Mouse (Mus musculus) neural tube, embryonic 15.5 days (tissue): ENCODE measurements at regions not wholly inside any gene's neighbourhood (a gene's known extent, or its start where the extent isn't known, plus 50 kb on each side); places are given as distances from the start of the nearest gene placed in this dataset.
A peak's percentile ranks its signal among the peaks of the same experiment; 100 is the strongest.

Experiments used
- ATAC-seq: fragments of 200-750 bp; cut with Nextera tagmentation; 2 replicates; pipeline ENCODE4 v1.8.0; 2017; ENCODE audit warnings: mild to moderate bottlenecking, moderate TSS enrichment, moderate library complexity; ENCODE audit not compliant: low FRiP score
- H3K27ac ChIP-seq: fragments of 300-500 bp; sonication (generic); replicated peaks from 2 replicates; pipeline ENCODE4 v1.5.1; 2015; ENCODE audit warnings: mild to moderate bottlenecking, inconsistent platforms
- H3K27me3 ChIP-seq: fragments of 300-500 bp; sonication (generic); replicated peaks from 2 replicates; pipeline ENCODE4 v1.6.1; 2015; ENCODE audit warnings: inconsistent platforms
- H3K36me3 ChIP-seq: fragments of 300-500 bp; sonication (generic); 2 replicates; pipeline ENCODE4 v1.6.1; 2015; ENCODE audit warnings: inconsistent platforms
- H3K4me1 ChIP-seq: fragments of 300-500 bp; sonication (generic); 2 replicates; pipeline ENCODE4 v1.6.1; 2015; ENCODE audit warnings: inconsistent platforms
- H3K4me2 ChIP-seq: fragments of 300-500 bp; sonication (generic); 2 replicates; pipeline ENCODE4 v1.6.1; 2015; ENCODE audit warnings: inconsistent platforms, mild to moderate bottlenecking, moderate library complexity
- H3K4me3 ChIP-seq: fragments of 300-500 bp; sonication (generic); replicated peaks from 2 replicates; pipeline ENCODE4 v1.5.1; 2015; ENCODE audit warnings: mild to moderate bottlenecking, inconsistent platforms
- H3K9ac ChIP-seq: fragments of 300-500 bp; sonication (generic); replicated peaks from 2 replicates; pipeline ENCODE4 v1.6.1; 2015; ENCODE audit warnings: mild to moderate bottlenecking, inconsistent platforms
- H3K9me3 ChIP-seq: fragments of 300-500 bp; sonication (generic); replicated peaks from 2 replicates; pipeline ENCODE4 v1.6.1; 2016; ENCODE audit warnings: inconsistent platforms
- WGBS: fragments of 180-500 bp; shearing (Covaris S2); methylation state at CpG from one replicate; pipeline ENCODE4 v1.1.7; 2015; ENCODE audit warnings: mixed read lengths; 5-methylcytosine and 5-hydroxymethylcytosine counted together

DNA sequence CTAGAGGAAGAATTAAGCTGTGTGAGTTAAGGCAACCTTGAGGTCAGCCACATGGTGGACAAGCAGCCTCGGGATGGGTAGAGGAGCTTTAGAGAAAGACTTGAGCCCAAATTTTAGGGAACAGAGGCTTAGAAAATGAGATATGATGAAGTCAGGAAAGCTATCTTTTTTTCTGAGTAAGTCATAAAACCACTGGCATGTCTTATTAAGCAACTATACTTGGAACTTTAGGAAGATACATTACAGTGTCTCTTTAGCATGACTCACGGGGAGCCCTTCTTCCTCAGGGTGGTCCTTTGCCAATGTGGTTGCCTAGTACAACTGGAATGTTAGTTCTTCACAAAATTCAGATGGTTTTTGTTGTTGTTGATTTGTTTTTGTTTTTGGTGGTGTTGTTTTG is 992.1 kb upstream of the Tmprss15 start:
- WGBS = 89% methylated on average over 2 of the region's 2 CpGs
- ATAC-seq = no peak
- Histone ChIP-seq H3K9me3 (no peaks in the 10 kb centered on the region), H3K4me1 (no peaks in the 10 kb centered on the region), H3K9ac (no peak overlapping the region), H3K27me3 (no peaks in the 10 kb centered on the region), H3K4me3 (no peak overlapping the region), H3K36me3 (no peaks in the 10 kb centered on the region), H3K27ac (no peak overlapping the region), H3K4me2 (no peak overlapping the region)

DNA sequence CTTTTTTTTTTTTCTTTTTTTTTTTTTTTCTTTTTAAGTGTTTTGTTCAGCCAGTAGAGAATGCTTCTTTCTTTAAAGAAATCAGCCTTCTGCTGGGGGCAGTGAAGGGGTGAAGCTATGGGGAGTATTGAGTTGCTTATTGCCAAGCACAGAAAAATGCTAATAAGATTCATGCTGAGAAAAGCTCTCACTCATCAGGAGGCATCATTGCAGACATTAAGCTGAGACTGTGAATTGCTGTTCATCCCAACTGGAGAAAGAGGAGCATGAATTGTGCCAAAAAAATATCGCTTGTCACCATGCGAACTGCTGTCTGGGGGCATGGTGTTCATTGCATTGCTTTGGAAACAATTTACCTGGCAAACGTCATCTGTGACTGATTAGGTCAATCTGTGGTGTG is 982.8 kb upstream of the Tmprss15 start:
- peak; percentile 41 for ATAC-seq
- no peaks in the 10 kb centered on the region for H3K4me1 ChIP-seq
- H3K27ac ChIP-seq = no peak overlapping the region
- H3K27me3 ChIP-seq = no peaks in the 10 kb centered on the region
- H3K4me3 ChIP-seq = no peak overlapping the region
- H3K9ac ChIP-seq = no peak overlapping the region
- WGBS = 46% methylated on average over 3 of the region's 3 CpGs
- no peak overlapping the region for H3K4me2 ChIP-seq
- no peaks in the 10 kb centered on the region for H3K9me3 ChIP-seq
- H3K36me3 ChIP-seq = no peaks in the 10 kb centered on the region
